Mouse (Mus musculus) thymus, postnatal 0 days (tissue): ENCODE measurements around the gene Foxn3. TPM values are rescaled to one million over a fixed set of nuclear protein-coding genes. Genes with fewer than 3 reads are reported as not detected.

ENCODE experiments used
- DNase-seq: peaks from one replicate; pipeline ENCODE4 v3.0.0-alpha.2; 2015; ENCODE audit warnings: low spot score
- polyA plus RNA-seq: library from polyadenylated mRNA; unstranded; fragments of >200 nt; fragmentation: Nextera tagmentation; extraction: Ambion mirVana; gene quantifications from 2 replicates; pipeline ENCODE4 v1.2.1, GENCODE M21; 2015

Gene Foxn3
- polyA plus RNA-seq, 1 experiment from 2014 or later: 119 TPM

GRCm38 (mm10) chr12:99526571-99527140, 36.7 kb downstream of the Foxn3 start:
- DNase-seq: no peak

- no peak for DNase-seq
These were observed 40.5 kb downstream of the Foxn3 start for GRCm38 (mm10) chr12:99522882-99523281.

- DNase-seq: no peak
These were observed 43.5 kb downstream of the Foxn3 start for GRCm38 (mm10) chr12:99519862-99520261.

- no peak for DNase-seq
These were observed 44.2 kb downstream of the Foxn3 start for GRCm38 (mm10) chr12:99519191-99519614.

- no peak for DNase-seq
These were observed 44.7 kb downstream of the Foxn3 start for GRCm38 (mm10) chr12:99518640-99519039.

GRCm38 (mm10) chr12:99518126-99518525, 45.3 kb downstream of the Foxn3 start:
- DNase-seq: no peak

- DNase-seq: no peak
These were observed 46.1 kb downstream of the Foxn3 start for GRCm38 (mm10) chr12:99517296-99517695.

GRCm38 (mm10) chr12:99515481-99515880, 47.9 kb downstream of the Foxn3 start:
- DNase-seq: peak; percentile 12

GRCm38 (mm10) chr12:99511644-99512043, 51.7 kb downstream of the Foxn3 start:
- DNase-seq: no peak

- DNase-seq: no peak
These were observed 52.6 kb downstream of the Foxn3 start for GRCm38 (mm10) chr12:99510759-99511158.

- no peak for DNase-seq
These were observed 61.2 kb downstream of the Foxn3 start for GRCm38 (mm10) chr12:99502225-99502624.

- DNase-seq: no peak
These were observed 64.2 kb downstream of the Foxn3 start for GRCm38 (mm10) chr12:99498978-99499694.

GRCm38 (mm10) chr12:99498189-99498977, 65.0 kb downstream of the Foxn3 start:
- no peak for DNase-seq

- no peak for DNase-seq
These were observed 66.4 kb downstream of the Foxn3 start for GRCm38 (mm10) chr12:99496945-99497344.

- DNase-seq: no peak
These were observed 73.2 kb downstream of the Foxn3 start for GRCm38 (mm10) chr12:99490216-99490615.

- DNase-seq: no peak
These were observed 74.3 kb downstream of the Foxn3 start for GRCm38 (mm10) chr12:99489001-99489592.

- no peak for DNase-seq
These were observed 83.0 kb downstream of the Foxn3 start for GRCm38 (mm10) chr12:99480372-99480771.

GRCm38 (mm10) chr12:99474176-99474575, 89.2 kb downstream of the Foxn3 start:
- DNase-seq: no peak

- DNase-seq: no peak
These were observed 89.8 kb downstream of the Foxn3 start for GRCm38 (mm10) chr12:99473406-99474133.

- DNase-seq: no peak
These were observed 92.0 kb downstream of the Foxn3 start for GRCm38 (mm10) chr12:99471431-99471830.

GRCm38 (mm10) chr12:99467884-99468311, 95.5 kb downstream of the Foxn3 start:
- DNase-seq: peak; percentile 67
